Mouse (Mus musculus): ENCODE measurements around the gene Cdc34. TPM values are rescaled to one million over a fixed set of nuclear protein-coding genes. Genes with fewer than 3 reads are reported as not detected.

The Cdc34 gene
- total RNA-seq, 2 experiments from 2014 or later = 67.1 to 77.7 TPM

DNA sequence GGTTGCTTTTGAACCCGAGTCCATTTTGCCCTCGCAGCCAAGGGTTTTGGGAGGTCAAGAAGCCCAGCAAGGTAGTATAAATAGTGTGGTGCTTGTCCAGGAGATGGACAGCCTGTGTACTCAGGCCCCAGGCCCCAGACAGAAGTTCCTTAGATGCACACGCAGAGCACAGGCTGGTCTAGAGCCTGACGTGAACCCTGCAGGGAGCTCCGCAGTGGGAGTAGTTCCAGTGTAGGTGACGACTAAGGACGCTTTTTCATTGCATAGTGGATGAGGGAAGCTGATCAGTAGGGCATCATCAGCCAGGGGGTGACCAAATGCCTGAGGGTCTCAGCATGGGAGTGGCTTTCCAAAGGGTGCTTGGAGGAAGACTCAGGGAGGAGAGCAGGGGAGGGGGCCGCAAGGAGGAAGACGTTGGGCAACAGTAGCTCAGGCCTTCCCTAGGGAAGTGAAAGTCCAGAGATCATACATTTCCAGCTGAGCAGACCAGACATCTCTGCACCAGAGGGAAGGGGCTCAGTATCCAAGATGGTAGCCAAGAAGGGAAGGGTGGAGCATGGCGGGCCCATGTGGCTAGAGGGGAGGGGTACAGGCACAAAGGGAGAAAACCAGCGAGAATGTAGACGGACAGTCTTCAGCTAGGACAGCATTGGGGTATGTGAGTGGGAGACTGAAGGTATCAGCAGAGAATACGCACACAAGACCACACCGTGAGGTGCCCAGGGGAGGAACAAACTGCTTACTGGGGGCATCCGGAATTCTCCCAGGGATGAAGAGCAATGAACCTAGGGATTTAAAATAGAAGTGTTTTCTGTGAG is 11.7 kb upstream of the Cdc34 start:
- no peak for DNase-seq (ENCODE audit: extremely low spot score in 1 of 2, low spot score in 1 of 2)

GRCm38 (mm10) chr10:79671396-79672087 is 10.5 kb upstream of the Cdc34 start:
- DNase-seq (ENCODE audit: extremely low spot score in 1 of 2, low spot score in 1 of 2) = no peak

- DNase-seq (ENCODE audit: extremely low spot score in 1 of 2, low spot score in 1 of 2) = no peak
These were observed 9.9 kb upstream of the Cdc34 start for GRCm38 (mm10) chr10:79672088-79672455.

- DNase-seq (ENCODE audit: extremely low spot score in 1 of 2, low spot score in 1 of 2) = no peak
These were observed 8.9 kb upstream of the Cdc34 start for GRCm38 (mm10) chr10:79673054-79673453.

GRCm38 (mm10) chr10:79675346-79676035 is 6.5 kb upstream of the Cdc34 start:
- DNase-seq (ENCODE audit: extremely low spot score in 1 of 2, low spot score in 1 of 2) = no peak

DNA sequence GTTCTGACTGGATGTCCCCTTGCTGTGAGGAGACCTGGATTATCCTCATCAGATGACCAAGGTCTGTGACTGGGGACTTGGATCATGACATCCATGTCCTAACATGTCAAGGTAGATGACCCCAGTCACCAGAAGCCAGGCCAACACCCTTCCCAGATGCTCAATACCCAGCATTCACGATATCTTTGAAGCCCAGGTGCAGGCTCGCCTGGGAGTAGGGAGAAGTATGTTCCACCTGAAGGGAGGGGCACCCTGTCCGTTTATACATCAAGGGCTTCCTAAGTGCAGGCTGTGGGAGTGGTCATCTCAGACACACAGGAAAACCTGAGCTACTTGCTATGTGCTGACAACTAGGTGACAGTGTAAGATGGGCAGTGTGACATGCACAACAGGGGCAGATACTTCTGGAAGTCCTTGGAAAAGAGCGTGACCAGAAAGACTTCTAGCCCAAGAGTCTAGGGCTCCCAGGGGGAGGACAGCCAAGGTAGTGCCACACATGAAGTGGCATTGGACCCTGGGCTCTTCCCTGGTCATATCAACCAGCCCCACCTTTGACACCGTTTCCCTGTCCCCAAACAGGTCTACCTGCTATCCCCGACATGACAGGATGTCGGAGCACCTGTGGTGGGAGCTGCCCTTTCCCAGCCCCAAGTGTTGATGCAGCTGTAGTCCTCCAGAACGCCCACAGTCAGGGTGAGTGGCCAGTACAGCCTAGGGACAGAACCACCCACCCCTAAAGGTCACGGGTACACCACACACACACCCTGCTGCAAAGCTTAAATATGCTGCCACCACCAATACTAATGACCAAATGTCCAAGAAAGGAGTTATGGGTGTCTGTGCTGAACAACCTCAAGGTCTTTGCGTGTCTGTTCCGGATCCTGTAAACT is 1.1 kb upstream of the Cdc34 start:
- DNase-seq (ENCODE audit: extremely low spot score in 1 of 2, low spot score in 1 of 2) = no peak

DNA sequence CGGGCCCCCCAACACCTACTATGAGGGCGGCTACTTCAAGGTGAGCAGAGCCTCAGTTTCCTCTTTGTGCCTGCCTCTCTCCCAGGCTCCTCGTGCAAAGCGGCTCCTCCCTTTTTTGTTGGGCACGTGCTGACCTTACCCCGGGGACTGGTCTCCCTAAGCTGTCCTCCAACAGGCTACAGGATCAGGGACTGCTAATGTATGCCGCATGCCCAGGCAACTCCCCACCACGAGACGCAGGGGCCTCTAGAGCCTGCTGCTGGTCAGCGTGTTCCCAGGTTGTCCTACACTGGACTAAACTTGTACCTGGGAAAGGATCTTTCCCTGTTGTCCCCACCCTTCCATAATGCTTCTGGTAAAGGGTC is 538 bp downstream of the Cdc34 start:
- DNase-seq (ENCODE audit: extremely low spot score in 1 of 2, low spot score in 1 of 2) = no peak

DNA sequence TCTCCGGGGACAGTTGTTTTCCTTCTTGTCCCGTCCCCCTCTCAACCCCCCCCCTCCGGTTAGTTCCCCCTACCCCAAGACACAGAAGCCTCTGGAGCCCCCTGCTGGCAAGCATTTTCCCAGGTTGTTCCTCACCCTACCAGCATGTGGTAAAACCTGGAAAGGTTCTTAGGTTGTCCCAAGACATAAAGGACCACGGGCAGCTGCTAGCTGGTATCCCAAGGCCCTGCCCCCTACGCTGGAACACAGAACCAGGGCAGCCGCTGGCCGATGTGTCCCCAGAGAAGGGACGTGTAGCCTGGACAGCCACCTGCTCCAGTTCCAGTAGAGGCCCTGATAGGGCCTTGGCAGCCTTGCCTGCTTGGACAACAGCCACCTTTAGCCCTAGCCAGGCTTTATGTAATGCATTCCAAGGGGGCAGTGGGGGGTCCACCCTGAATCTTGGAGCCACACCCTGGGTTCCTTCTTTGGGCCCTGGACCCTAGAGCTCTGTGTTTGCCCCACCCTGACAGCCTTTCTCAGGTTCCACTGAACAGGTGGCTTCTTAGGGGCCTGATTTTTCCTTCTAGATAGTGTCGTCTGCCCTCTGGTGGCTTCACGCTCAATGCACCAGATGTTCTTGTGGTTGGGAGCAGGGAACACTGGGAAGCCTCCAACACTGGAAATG is 1.1 kb downstream of the Cdc34 start:
- DNase-seq (ENCODE audit: extremely low spot score in 1 of 2, low spot score in 1 of 2) = peak in 1 of 2 experiments; percentile 61

DNA sequence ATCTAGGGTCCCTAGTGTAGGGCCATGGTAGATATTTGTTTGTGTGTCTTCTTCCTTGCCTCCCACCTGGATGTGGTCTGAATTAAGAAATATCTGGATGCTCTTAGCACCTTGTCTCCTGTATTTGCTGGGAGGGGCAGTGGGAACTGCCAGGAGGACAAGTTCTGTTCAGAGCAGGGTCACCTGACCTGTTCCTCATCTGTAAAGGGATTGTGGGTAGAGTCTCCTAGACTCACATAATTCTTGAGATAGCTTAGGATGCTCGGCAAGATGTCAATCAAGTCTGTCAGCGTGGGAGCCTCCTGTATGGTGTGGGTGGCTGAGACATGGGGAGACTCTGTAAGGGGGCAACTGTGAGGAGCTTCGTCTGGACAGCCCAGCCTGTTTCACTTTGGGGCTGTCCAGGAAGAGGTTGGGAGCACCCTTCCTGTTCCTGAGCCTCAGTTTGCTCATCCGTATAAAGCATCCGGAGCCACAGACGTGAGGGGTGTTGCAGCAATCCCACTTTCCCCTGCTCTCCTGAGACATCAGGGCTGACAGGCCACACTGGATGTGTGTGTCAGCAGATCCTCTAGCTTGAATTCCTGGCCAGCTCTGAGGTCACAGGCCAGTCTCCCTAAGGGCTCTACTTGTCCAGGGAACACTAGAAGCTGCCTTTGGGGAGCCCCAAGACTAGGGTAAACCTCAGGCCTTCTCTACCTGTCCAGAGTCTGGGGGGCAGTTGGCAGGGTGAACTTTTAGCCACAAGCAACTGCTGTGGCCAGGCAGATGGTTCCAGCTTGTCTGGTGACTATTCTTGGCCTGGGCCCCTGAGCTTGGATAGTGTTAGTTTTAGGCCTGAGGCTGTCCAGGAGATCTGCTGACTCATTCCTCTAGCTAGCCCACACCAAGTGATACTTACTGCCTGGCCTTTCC is 2.0 kb downstream of the Cdc34 start:
- no peak for DNase-seq (ENCODE audit: extremely low spot score in 1 of 2, low spot score in 1 of 2)

- DNase-seq (ENCODE audit: extremely low spot score in 1 of 2, low spot score in 1 of 2) = no peak
These were observed 3.0 kb downstream of the Cdc34 start for GRCm38 (mm10) chr10:79684770-79685600.

DNA sequence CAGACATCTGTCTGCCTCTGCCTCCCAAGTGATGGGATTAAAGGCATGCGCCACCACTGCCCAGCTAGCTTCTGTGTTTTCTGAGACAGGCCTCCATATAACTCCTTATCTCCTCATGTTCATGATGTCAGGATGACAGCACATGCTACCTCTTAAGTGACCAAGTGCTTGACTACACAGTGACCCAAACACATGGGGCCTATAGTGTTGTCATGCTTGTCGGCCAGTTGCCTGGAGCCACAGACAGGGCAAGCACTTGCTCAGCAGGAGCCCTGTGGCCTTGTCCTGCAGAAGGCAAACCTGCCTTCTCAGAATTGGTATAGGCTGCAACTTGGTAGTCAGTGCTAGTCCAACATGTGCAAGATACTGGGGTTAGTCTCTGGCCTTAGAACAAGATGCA is 4.2 kb downstream of the Cdc34 start:
- DNase-seq (ENCODE audit: extremely low spot score in 1 of 2, low spot score in 1 of 2) = no peak

GRCm38 (mm10) chr10:79686691-79687090 is 4.7 kb downstream of the Cdc34 start:
- DNase-seq (ENCODE audit: extremely low spot score in 1 of 2, low spot score in 1 of 2) = no peak

GRCm38 (mm10) chr10:79687513-79687912 is 5.5 kb downstream of the Cdc34 start:
- no peak for DNase-seq (ENCODE audit: extremely low spot score in 1 of 2, low spot score in 1 of 2)

DNA sequence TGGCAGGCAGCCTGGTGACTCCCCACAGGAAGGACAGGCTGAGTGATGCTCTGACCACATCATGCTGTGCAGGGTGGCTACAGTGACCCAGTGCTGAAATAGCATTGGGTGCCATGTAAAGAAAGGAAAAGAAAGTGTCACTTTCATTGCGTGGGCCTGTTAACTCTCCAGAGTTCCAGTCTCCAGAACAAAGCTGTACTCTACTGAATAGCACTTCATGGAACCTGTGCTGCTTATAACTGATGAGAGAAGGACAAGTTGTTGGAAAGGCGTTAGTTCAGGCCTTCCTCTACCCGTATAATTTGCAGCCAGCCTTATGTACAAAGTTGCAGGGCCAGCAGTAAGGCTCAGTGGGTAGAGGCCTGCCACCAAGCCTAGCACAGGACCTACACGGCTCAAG is 6.7 kb downstream of the Cdc34 start, which contains the start of gene Gzmm:
TSS of gene Gzmm (plus strand) at position 301 of the 400 bp plus-strand sequence.
- no peak for DNase-seq (ENCODE audit: extremely low spot score in 1 of 2, low spot score in 1 of 2)

GRCm38 (mm10) chr10:79689178-79689577 is 7.2 kb downstream of the Cdc34 start:
- no peak for DNase-seq (ENCODE audit: extremely low spot score in 1 of 2, low spot score in 1 of 2)

GRCm38 (mm10) chr10:79691986-79692548 is 10.1 kb downstream of the Cdc34 start:
- DNase-seq (ENCODE audit: extremely low spot score in 1 of 2, low spot score in 1 of 2) = no peak

DNA sequence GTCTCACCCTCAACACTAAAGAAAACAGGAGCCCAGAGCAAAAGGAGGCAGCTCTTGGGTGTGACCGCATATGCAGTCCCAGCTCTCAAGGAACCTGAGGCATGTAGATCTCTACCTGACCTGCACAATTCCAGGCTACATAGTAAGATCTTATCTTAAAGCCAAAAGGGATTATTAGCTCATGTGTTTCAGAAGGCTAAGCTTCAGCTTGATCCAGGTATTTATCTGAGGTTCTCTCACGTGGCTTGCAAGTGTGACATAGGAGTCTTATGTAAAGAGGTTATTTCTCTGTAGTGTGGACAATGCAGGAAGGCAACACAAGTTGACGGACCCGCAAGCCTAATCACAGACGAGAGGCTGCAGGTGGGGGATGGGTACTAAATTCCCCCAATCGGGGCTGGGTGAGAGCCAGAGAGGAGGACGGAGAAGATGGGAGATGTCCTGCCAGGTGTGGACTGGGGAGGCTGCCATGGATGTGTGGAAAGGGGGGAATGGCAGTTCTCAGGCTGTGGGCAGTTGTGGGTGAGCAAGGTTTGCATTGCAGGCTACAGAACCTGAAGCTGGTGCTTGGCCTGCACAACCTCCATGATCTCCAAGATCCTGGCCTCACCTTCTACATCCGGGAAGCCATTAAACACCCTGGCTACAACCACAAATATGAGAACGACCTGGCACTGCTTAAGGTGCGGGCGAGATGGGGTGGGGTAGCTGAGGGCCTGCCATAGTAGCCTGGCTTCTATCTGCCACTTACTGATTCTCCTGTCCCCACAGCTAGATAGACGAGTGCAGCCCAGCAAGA is 11.8 kb downstream of the Cdc34 start:
- DNase-seq (ENCODE audit: extremely low spot score in 1 of 2, low spot score in 1 of 2) = no peak
